Mouse (Mus musculus) intestine, embryonic 15.5 days (tissue): ENCODE data around the gene Maff. TPM values are rescaled to one million over a fixed set of nuclear protein-coding genes. Genes with fewer than 3 reads are reported as not detected.

Experiments
- ATAC-seq: fragments of 200-750 bp; cut with Nextera tagmentation; 2 replicates; pipeline ENCODE4 v1.8.0; 2017; ENCODE audit warnings: moderate TSS enrichment, moderate library complexity
- H3K27ac ChIP-seq: fragments of 300-500 bp; sonication (generic); 2 replicates; pipeline ENCODE4 v1.5.1; 2015; ENCODE audit warnings: mild to moderate bottlenecking, inconsistent platforms
- H3K27me3 ChIP-seq: fragments of 300-500 bp; sonication (generic); replicated peaks from 2 replicates; pipeline ENCODE4 v1.6.1; 2015; ENCODE audit warnings: inconsistent platforms
- H3K36me3 ChIP-seq: fragments of 300-500 bp; sonication (generic); 2 replicates; pipeline ENCODE4 v1.6.1; 2015; ENCODE audit warnings: inconsistent platforms
- H3K4me1 ChIP-seq: fragments of 300-500 bp; sonication (generic); replicated peaks from 2 replicates; pipeline ENCODE4 v1.6.1; 2015; ENCODE audit warnings: inconsistent platforms
- H3K4me2 ChIP-seq: fragments of 300-500 bp; sonication (generic); replicated peaks from 2 replicates; pipeline ENCODE4 v1.6.1; 2015; ENCODE audit warnings: mild to moderate bottlenecking, inconsistent platforms
- H3K4me3 ChIP-seq: fragments of 300-500 bp; sonication (generic); replicated peaks from 2 replicates; pipeline ENCODE4 v1.5.1; 2015; ENCODE audit warnings: inconsistent platforms
- H3K9ac ChIP-seq: fragments of 300-500 bp; sonication (generic); 2 replicates; pipeline ENCODE4 v1.6.1; 2015; ENCODE audit warnings: inconsistent platforms
- H3K9me3 ChIP-seq: fragments of 300-500 bp; sonication (generic); 2 replicates; pipeline ENCODE4 v1.6.1; 2016; ENCODE audit warnings: inconsistent platforms
- WGBS: fragments of 180-500 bp; shearing (Covaris S2); methylation state at CpG from one replicate; pipeline ENCODE4 v1.1.7; 2015; 5-methylcytosine and 5-hydroxymethylcytosine counted together
- polyA plus RNA-seq: library from polyadenylated mRNA; unstranded; fragments of >200 nt; fragmentation: Nextera tagmentation; extraction: Ambion mirVana; gene quantifications from 2 replicates; pipeline ENCODE4 v1.2.1, GENCODE M21; 2015

Maff gene
- polyA plus RNA-seq, 1 experiment from 2014 or later: 7.9 TPM

DNA sequence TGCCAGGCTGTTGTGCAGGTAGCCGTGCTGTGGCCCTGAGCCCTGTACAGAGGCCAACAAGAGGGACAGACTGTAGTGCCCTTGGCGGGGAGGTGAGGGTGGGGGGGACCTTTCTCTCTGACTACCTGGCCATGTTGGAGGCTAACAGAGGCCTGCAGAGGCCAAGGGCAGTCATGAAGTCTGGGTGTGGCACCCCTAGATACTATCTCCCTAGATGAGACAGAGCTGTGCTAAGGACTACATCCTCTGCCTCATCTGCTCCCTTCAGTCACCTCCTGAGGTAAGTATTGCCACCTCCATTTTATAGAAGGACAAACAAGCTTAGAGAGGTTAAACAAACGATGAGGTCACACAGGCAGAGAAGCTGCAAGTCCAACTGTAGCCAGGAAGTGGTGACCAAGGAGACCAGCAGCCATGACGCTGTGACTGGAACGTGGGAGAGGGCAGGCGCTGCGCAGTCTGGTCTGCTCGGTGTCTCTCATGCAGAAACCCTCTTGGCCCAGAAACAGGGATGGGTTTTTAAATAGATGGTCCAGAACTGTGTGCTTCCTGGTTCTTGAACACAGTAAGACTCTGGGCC is 22.5 kb downstream of the Maff start:
- 59% methylated on average over 8 of the region's 8 CpGs for WGBS
- Histone ChIP-seq H3K4me3 (no peak overlapping the region), H3K9ac (no peak overlapping the region), H3K4me1 (peaks cover 32% of the 10 kb centered on the region), H3K4me2 (peak overlapping the region; percentile 46), H3K27me3 (no peaks in the 10 kb centered on the region), H3K9me3 (no peaks in the 10 kb centered on the region), H3K36me3 (peaks cover 17% of the 10 kb centered on the region), H3K27ac (peak overlapping the region; percentile 89)
- ATAC-seq: peak; percentile 66

DNA sequence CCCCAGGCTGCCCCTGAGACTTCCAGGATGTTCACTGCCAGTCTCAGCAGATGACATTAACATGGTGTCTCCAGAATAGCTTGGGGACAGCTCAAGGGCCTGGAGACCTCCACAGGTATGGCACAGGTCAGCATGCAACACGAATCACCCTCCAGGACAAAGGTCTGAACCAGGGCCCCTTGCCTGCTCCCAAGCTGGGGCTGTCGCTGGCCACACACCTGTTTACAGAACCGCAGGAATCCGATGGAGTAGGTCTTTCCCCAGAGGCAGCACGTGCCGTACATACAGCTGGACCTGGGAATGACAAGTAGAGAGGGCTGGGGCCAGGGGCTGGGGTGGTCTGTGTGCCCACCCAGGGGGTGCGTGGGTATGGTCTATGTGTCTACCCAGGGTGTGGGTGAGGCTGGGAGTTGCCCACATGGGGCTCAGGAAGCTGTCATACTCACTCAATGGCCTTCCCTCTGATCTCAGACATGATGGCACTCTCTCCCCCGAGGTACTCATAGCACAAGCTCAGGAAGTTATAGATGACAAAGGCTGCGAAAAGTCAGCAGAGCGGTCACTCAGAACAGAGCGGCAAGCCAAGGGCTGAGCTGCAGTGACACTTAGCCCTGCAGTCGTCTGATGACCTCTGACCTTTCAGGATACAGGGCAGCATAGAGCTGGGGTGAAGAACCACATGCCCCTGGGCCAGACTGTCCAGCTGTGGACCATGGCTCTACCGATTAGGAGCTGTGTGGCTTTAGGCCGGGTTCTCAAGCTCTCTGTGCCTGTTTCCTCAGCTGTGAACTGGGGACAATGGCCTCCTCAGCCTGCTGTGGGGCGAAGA is 23.2 kb downstream of the Maff start:
- Histone ChIP-seq H3K4me2 (no peak overlapping the region), H3K4me3 (no peak overlapping the region), H3K9ac (no peak overlapping the region), H3K9me3 (no peaks in the 10 kb centered on the region), H3K27me3 (no peaks in the 10 kb centered on the region), H3K36me3 (peaks cover 23% of the 10 kb centered on the region), H3K27ac (peak overlapping the region; percentile 89), H3K4me1 (peaks cover 32% of the 10 kb centered on the region)
- WGBS: 60% methylated on average over 15 of the region's 15 CpGs
- ATAC-seq: peak; percentile 6; the same call in 1 of the 2 replicates

DNA sequence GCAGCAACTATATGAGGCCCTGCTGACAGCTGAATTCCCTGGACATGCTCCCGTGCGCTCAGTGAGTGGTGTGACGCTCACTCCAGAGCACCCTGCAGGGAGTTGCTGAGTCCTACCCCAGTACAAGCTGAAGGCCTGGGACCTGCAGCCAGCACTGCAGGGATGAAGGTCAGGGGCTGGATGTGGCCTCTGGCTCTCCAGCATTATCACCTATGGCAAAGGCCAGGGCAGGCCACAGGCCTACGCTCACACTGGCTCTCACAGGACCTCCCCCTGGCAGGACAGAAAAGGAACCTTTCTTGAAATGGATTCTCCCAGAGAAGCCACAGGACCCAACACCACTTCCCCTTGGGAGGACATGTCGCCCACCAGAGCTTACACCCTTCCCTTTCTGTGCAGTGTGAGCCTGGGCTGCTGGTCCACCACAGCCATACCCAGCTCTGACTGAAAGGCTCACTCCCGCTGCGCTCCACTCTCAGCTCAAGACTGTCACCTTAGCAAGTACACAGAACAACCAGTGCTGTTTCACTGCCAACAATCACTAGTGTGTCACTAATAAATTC is 23.9 kb downstream of the Maff start:
- H3K9me3 ChIP-seq: no peaks in the 10 kb centered on the region
- H3K4me1 ChIP-seq: peaks cover 32% of the 10 kb centered on the region
- WGBS: 70% methylated on average over 7 of the region's 7 CpGs
- peak overlapping the region; percentile 89; the same call in 1 of the 2 replicates for H3K27ac ChIP-seq
- no peak for ATAC-seq
- no peaks in the 10 kb centered on the region for H3K27me3 ChIP-seq
- no peak overlapping the region for H3K9ac ChIP-seq
- peaks cover 17% of the 10 kb centered on the region for H3K36me3 ChIP-seq
- no peak overlapping the region for H3K4me3 ChIP-seq
- no peak overlapping the region for H3K4me2 ChIP-seq

DNA sequence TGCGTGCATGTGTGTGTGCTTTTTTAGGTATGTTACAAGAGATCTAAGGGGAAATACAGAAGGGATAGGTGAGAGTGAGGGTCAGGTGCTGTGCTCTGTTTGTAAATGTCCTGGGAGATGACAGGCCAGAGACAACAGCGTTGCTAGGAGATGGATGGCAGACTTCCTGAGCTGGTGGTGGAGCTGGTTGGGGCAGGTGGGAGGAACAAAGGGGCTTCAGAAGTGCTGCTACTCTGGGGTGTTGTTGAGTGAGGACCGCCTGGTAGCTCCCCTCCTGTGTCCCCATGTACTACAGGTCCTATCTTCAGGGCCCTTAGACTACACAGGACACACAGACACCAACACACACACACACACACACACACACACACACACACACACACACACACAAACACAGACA is 28.3 kb downstream of the Maff start:
- Histone ChIP-seq H3K36me3 (peaks cover 30% of the 10 kb centered on the region), H3K4me2 (no peak overlapping the region), H3K4me1 (peaks cover 12% of the 10 kb centered on the region), H3K4me3 (no peak overlapping the region), H3K27ac (no peak overlapping the region), H3K9me3 (no peaks in the 10 kb centered on the region), H3K27me3 (no peaks in the 10 kb centered on the region), H3K9ac (no peak overlapping the region)
- no peak for ATAC-seq
- WGBS: 39% methylated on average over 3 of the region's 3 CpGs

DNA sequence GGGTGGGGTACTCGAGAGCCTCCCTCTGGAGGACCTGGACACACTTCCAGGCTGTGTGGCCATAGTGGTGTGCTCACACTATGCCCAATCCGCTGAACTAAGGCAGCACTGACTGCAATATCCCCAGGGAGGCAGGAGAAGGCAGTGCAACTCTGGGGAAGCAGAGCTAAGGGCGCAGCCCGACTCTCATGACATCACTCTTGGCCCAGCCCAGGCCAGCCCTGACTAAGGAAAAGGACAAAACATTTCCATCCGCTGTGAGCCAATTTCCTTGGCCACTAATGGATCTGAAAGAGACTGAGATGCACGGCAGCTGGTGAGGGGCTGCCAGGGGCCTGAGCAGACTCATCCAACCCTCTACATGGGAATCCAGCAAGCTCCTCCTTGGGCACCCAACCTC is 31.3 kb downstream of the Maff start:
- Histone ChIP-seq H3K4me2 (no peak overlapping the region), H3K27ac (no peak overlapping the region), H3K9ac (no peak overlapping the region), H3K27me3 (no peaks in the 10 kb centered on the region), H3K4me3 (no peak overlapping the region), H3K9me3 (no peaks in the 10 kb centered on the region), H3K36me3 (peaks cover 25% of the 10 kb centered on the region), H3K4me1 (0 out of 2 replicates have a peak, but pooled peaks cover 6% of the 10 kb centered on the region)
- WGBS: 80% methylated on average over 6 of the region's 6 CpGs
- no peak for ATAC-seq

DNA sequence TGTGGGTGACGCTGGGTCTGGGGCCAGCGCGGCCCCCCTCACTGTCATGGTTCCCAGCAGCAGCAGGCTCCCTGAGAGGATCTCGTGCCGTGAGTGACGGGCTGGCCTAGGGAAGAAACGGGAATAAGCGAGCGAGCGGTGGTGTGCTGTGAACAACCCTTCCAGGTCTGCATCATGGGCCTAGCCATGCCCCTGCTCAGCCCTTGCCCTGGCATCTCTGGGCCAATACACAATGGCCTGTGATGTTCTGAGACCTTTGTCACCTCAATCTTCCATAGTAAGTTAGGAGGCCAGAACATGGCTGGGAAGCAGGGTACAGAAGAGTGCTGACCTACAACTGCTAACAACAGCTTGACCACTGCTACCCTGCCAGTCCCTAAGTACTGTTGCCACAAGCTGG is 32.2 kb downstream of the Maff start:
- no peaks in the 10 kb centered on the region for H3K27me3 ChIP-seq
- H3K4me1 ChIP-seq: 0 out of 2 replicates have a peak, but pooled peaks cover 6% of the 10 kb centered on the region
- no peak overlapping the region for H3K4me2 ChIP-seq
- WGBS: 95% methylated on average over 10 of the region's 10 CpGs
- no peak overlapping the region for H3K9ac ChIP-seq
- ATAC-seq: no peak
- H3K27ac ChIP-seq: no peak overlapping the region
- H3K4me3 ChIP-seq: no peak overlapping the region
- peaks cover 25% of the 10 kb centered on the region for H3K36me3 ChIP-seq
- H3K9me3 ChIP-seq: no peaks in the 10 kb centered on the region

DNA sequence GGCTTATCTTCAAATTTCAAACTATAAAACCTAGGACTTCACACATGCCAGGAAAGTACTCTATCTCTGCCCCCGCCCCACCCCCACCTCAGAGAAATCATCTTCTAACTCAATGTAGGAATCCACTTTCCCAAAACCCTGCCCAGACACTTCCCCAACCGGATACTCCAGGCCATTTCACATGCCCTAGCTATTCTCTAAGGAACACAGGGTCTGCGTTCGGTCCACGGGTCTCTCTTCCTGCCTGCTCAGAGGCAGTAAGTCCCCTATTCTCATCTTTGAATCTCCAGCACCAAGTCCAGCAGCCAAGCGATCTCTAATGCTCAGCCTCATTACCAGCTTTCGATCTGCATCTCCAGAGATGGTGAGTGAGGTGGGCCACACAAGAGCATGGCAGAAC is 33.2 kb downstream of the Maff start:
- Histone ChIP-seq H3K27me3 (no peaks in the 10 kb centered on the region), H3K9me3 (no peaks in the 10 kb centered on the region), H3K36me3 (peaks cover 18% of the 10 kb centered on the region), H3K27ac (no peak overlapping the region), H3K9ac (no peak overlapping the region), H3K4me1 (0 out of 2 replicates have a peak, but pooled peaks cover 6% of the 10 kb centered on the region), H3K4me3 (no peak overlapping the region), H3K4me2 (no peak overlapping the region)
- ATAC-seq: no peak
- WGBS: 88% methylated on average over 7 of the region's 7 CpGs

DNA sequence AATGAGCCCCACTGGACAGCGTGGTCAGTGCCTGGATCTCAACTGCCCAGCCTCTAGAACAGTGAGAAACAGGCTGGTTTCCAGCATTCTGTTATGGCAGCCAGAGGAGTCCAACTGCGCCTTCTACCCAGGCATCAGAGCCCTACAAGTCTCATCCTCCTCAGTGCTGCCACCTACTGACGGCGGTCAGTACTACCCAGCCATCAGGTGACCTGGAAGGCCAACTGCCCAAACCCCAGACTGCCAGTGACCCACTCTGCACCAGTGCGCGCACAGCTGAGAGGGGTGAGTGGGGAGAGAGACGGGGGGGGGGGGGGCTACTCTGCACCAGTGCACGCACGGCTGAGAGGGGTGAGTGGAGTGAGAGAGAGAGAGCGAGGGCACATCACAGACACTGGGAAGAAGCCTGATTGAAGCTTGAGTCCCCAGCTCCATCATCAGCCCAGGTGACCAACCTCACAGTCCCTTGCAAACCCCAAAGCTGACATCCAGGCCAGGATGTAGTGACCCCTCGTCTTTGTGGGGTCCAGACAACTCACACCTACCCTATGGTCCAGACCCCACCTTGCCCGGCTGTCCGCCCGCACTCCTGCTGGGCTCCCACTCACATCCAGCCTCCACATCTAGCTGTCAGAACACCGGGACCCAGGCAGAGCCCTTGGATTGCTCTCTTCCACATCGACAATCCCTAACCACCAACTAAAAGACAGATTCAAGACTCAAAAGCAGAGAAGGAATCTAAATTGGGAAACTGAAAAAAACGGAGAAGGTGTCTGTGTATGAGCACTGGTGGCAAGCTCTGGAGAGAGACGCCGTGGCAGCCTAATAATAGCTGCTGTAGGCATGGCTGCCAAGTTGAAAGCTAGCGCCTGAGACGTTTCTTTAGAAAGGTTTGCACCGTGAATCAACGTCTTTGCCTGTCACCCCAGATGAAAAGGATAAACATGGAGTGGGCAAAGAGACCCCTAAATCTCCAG is 34.3 kb downstream of the Maff start:
- H3K4me2 ChIP-seq: no peak overlapping the region
- no peaks in the 10 kb centered on the region for H3K27me3 ChIP-seq
- no peak overlapping the region for H3K27ac ChIP-seq
- no peak overlapping the region for H3K4me3 ChIP-seq
- 0 out of 2 replicates have a peak, but pooled peaks cover 6% of the 10 kb centered on the region for H3K4me1 ChIP-seq
- ATAC-seq: peak; percentile 68
- H3K9me3 ChIP-seq: no peaks in the 10 kb centered on the region
- H3K36me3 ChIP-seq: peaks cover 18% of the 10 kb centered on the region
- 51% methylated on average over 23 of the region's 23 CpGs for WGBS
- H3K9ac ChIP-seq: no peak overlapping the region

DNA sequence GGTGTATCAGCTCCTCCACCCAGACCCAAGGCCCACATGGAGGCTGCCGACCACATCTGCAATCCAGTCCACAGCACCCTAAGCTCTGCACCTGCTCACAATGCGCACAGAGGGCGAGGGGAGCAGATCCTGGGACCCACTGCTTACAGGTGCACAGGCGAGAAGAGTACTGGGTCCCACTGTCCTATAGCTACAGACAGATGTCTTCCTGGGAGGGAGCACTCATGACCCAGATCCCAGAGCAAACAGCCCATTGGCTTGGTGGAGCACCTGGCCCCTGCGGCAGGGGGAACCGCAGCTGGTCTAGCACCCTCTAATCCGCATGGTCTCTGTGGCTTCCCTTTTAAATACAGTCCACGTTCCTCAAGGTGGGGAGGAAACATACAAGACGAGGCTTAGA is 35.2 kb downstream of the Maff start:
- Histone ChIP-seq H3K4me3 (no peak overlapping the region), H3K4me2 (no peak overlapping the region), H3K9me3 (no peaks in the 10 kb centered on the region), H3K36me3 (peaks cover 15% of the 10 kb centered on the region), H3K27me3 (no peaks in the 10 kb centered on the region), H3K9ac (no peak overlapping the region), H3K4me1 (0 out of 2 replicates have a peak, but pooled peaks cover 6% of the 10 kb centered on the region), H3K27ac (no peak overlapping the region)
- WGBS: 84% methylated on average over 9 of the region's 9 CpGs
- ATAC-seq: no peak

DNA sequence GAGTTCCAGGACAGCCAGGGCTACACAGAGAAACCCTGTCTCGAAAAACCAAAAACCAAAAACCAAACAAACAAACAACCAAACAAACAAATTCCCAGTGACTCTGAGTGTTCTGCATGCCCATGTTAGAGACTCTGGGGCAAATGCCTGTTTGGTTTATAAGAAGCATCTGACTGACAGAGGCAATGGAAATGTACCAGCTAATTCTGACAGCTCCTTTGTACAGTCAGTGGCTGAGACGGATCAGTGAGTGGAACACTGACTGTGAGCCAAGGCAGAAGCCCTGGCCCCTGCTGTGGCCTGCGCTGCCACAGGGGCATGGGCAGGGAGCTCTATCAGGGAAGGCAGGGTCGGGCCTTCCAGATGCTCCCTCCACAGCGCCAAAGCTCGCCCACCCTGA is 40.7 kb downstream of the Maff start:
- Histone ChIP-seq H3K36me3 (0 out of 2 replicates have a peak, but pooled peaks cover 2% of the 10 kb centered on the region), H3K4me2 (no peak overlapping the region), H3K9ac (no peak overlapping the region), H3K4me3 (no peak overlapping the region), H3K4me1 (peaks cover 45% of the 10 kb centered on the region), H3K9me3 (no peaks in the 10 kb centered on the region), H3K27ac (no peak overlapping the region), H3K27me3 (no peaks in the 10 kb centered on the region)
- no peak for ATAC-seq
- 77% methylated on average over 6 of the region's 6 CpGs for WGBS

DNA sequence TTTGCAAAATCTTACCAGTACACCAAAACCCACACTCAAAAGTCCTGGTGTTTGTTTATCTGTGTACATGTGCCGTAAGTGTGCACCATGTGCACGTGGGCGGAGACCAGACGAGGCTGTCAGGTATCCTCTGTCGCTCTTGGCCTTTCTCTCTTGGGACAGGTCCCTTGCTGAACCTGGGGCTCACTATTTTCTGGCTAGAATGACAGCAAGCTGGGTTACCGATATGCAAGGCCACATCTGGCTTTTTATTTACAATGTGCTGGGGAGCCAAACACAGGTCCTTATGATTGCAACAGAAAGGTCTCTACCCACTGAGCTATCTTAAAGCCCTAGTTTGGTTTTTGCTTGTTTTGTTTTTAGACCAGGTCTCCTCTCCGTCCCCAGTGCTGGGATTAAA is 41.2 kb downstream of the Maff start:
- Histone ChIP-seq H3K9ac (no peak overlapping the region), H3K4me3 (no peak overlapping the region), H3K36me3 (0 out of 2 replicates have a peak, but pooled peaks cover 2% of the 10 kb centered on the region), H3K27ac (no peak overlapping the region), H3K4me1 (peaks cover 47% of the 10 kb centered on the region), H3K4me2 (no peak overlapping the region; the same call in 1 of the 2 replicates), H3K27me3 (no peaks in the 10 kb centered on the region), H3K9me3 (no peaks in the 10 kb centered on the region)
- ATAC-seq: no peak
- 77% methylated on average over 7 of the region's 7 CpGs for WGBS
